Mouse (Mus musculus): ENCODE data around the gene Ganab. TPM values are rescaled to one million over a fixed set of nuclear protein-coding genes. Genes with fewer than 3 reads are reported as not detected.

The Ganab gene
- polyA plus RNA-seq, 1 experiment from 2014 or later: 41.4 TPM

- peak; percentile 3 for ATAC-seq
- Histone ChIP-seq H3K9me3 (ENCODE audit: low read length) (no peaks in the 10 kb centered on the region), H3K36me3 (ENCODE audit: insufficient read depth, low read length) (peaks cover 12% of the 10 kb centered on the region), H3K4me3 (ENCODE audit: low read depth, low read length) (peak overlapping the region; percentile 82), H3K4me1 (ENCODE audit: insufficient read depth, low read depth, low read length) (peaks cover 7% of the 10 kb centered on the region), H3K27me3 (replicated peaks; ENCODE audit: insufficient read depth, low read length) (no peaks in the 10 kb centered on the region), H3K27ac (ENCODE audit: low read length) (peak overlapping the region; percentile 95; the same call in 1 of the 2 replicates), H3K9ac (replicated peaks; ENCODE audit: low read depth) (peak overlapping the region; percentile 76; the same call in 1 of the 2 replicates), H3K4me2 (replicated peaks; ENCODE audit: low read depth, low read length) (peak overlapping the region; percentile 78)
- TF ChIP-seq EP300 (IDR thresholded peaks at IDR 0.05): no peak
- TF ChIP-seq CTCF (IDR thresholded peaks at IDR 0.05): no peak
- DNase-seq (ENCODE audit: low spot score): no peak
- WGBS: 18% methylated on average over 16 of the region's 16 CpGs
These were observed 30.9 kb downstream of the Ganab start for GRCm38 (mm10) chr19:8928689-8929223.

- DNase-seq (ENCODE audit: low spot score): peak; percentile 94
- H3K4me3 ChIP-seq (ENCODE audit: low read depth, low read length): peak within 1 kb of the TSS; percentile 82
- no peaks in the 10 kb centered on the region for H3K9me3 ChIP-seq (ENCODE audit: low read length)
- peak within 1 kb of the TSS; percentile 76 for H3K9ac ChIP-seq (replicated peaks; ENCODE audit: low read depth)
- peaks cover 17% of the 10 kb centered on the region for H3K36me3 ChIP-seq (ENCODE audit: insufficient read depth, low read length)
- ATAC-seq: peak; percentile 92
- 3% methylated on average over 41 of the region's 74 CpGs for WGBS
- TF ChIP-seq CTCF (IDR thresholded peaks at IDR 0.05) (peak; percentile 64), EP300 (IDR thresholded peaks at IDR 0.05) (no peak)
- peak within 1 kb of the TSS; percentile 78 for H3K4me2 ChIP-seq (replicated peaks; ENCODE audit: low read depth, low read length)
- H3K4me1 ChIP-seq (ENCODE audit: insufficient read depth, low read depth, low read length): peaks cover 7% of the 10 kb centered on the region
- H3K27me3 ChIP-seq (replicated peaks; ENCODE audit: insufficient read depth, low read length): no peaks in the 10 kb centered on the region
- H3K27ac ChIP-seq (ENCODE audit: low read length): peak within 1 kb of the TSS; percentile 95
These were observed 31.6 kb downstream of the Ganab start, which contains the start of the genes Rom1 and Eml3 for GRCm38 (mm10) chr19:8929224-8930088. Gene Rom1, minus strand, starts transcription at chr19:8929356. Gene Eml3, plus strand, starts transcription at chr19:8929552.

- Histone ChIP-seq H3K36me3 (ENCODE audit: insufficient read depth, low read length) (peaks cover 17% of the 10 kb centered on the region), H3K9ac (replicated peaks; ENCODE audit: low read depth) (peak overlapping the region; percentile 76), H3K27me3 (replicated peaks; ENCODE audit: insufficient read depth, low read length) (no peaks in the 10 kb centered on the region), H3K4me2 (replicated peaks; ENCODE audit: low read depth, low read length) (peak overlapping the region; percentile 78), H3K27ac (ENCODE audit: low read length) (peak overlapping the region; percentile 95), H3K4me1 (ENCODE audit: insufficient read depth, low read depth, low read length) (peaks cover 7% of the 10 kb centered on the region), H3K9me3 (ENCODE audit: low read length) (no peaks in the 10 kb centered on the region), H3K4me3 (ENCODE audit: low read depth, low read length) (peak overlapping the region; percentile 82)
- WGBS: 2% methylated on average over 11 of the region's 11 CpGs
- TF ChIP-seq CTCF (IDR thresholded peaks at IDR 0.05) (no peak), EP300 (IDR thresholded peaks at IDR 0.05) (no peak)
- DNase-seq (ENCODE audit: low spot score) (no peak), ATAC-seq (no peak)
These were observed 32.2 kb downstream of the Ganab start for GRCm38 (mm10) chr19:8930117-8930516.

- Histone ChIP-seq H3K4me3 (ENCODE audit: low read depth, low read length) (peak overlapping the region; percentile 82; the same call in 1 of the 2 replicates), H3K27me3 (replicated peaks; ENCODE audit: insufficient read depth, low read length) (no peaks in the 10 kb centered on the region), H3K27ac (ENCODE audit: low read length) (no peak overlapping the region), H3K4me2 (replicated peaks; ENCODE audit: low read depth, low read length) (peak overlapping the region; percentile 78), H3K36me3 (ENCODE audit: insufficient read depth, low read length) (peaks cover 17% of the 10 kb centered on the region), H3K9ac (replicated peaks; ENCODE audit: low read depth) (peak overlapping the region; percentile 76; the same call in 1 of the 2 replicates), H3K4me1 (ENCODE audit: insufficient read depth, low read depth, low read length) (peaks cover 7% of the 10 kb centered on the region), H3K9me3 (ENCODE audit: low read length) (no peaks in the 10 kb centered on the region)
- TF ChIP-seq CTCF (IDR thresholded peaks at IDR 0.05) (no peak), EP300 (IDR thresholded peaks at IDR 0.05) (no peak)
- 83% methylated on average over 7 of the region's 7 CpGs for WGBS
- ATAC-seq: no peak
- DNase-seq (ENCODE audit: low spot score): no peak
These were observed 32.9 kb downstream of the Ganab start for GRCm38 (mm10) chr19:8930771-8931170.

- 86% methylated on average over 2 of the region's 2 CpGs for WGBS
- ATAC-seq (no peak), DNase-seq (ENCODE audit: low spot score) (no peak)
- H3K27ac ChIP-seq (ENCODE audit: low read length): no peak overlapping the region
- H3K9ac ChIP-seq (replicated peaks; ENCODE audit: low read depth): no peak overlapping the region
- TF ChIP-seq EP300 (IDR thresholded peaks at IDR 0.05) (no peak), CTCF (IDR thresholded peaks at IDR 0.05) (no peak)
- H3K4me2 ChIP-seq (replicated peaks; ENCODE audit: low read depth, low read length): no peak overlapping the region
- H3K9me3 ChIP-seq (ENCODE audit: low read length): no peaks in the 10 kb centered on the region
- H3K36me3 ChIP-seq (ENCODE audit: insufficient read depth, low read length): peaks cover 21% of the 10 kb centered on the region
- H3K27me3 ChIP-seq (replicated peaks; ENCODE audit: insufficient read depth, low read length): no peaks in the 10 kb centered on the region
- H3K4me1 ChIP-seq (ENCODE audit: insufficient read depth, low read depth, low read length): 0 out of 2 replicates have a peak, but pooled peaks cover 6% of the 10 kb centered on the region
- H3K4me3 ChIP-seq (ENCODE audit: low read depth, low read length): no peak overlapping the region
These were observed 38.9 kb downstream of the Ganab start for GRCm38 (mm10) chr19:8936736-8937135.

GRCm38 (mm10) chr19:8940526-8941133 lies 42.8 kb downstream of the Ganab start:
- Histone ChIP-seq H3K27me3 (replicated peaks; ENCODE audit: insufficient read depth, low read length) (no peaks in the 10 kb centered on the region), H3K4me2 (replicated peaks; ENCODE audit: low read depth, low read length) (no peak overlapping the region; the same call in 1 of the 2 replicates), H3K36me3 (ENCODE audit: insufficient read depth, low read length) (0 out of 2 replicates have a peak, but pooled peaks cover 7% of the 10 kb centered on the region), H3K4me1 (ENCODE audit: insufficient read depth, low read depth, low read length) (peaks cover 18% of the 10 kb centered on the region; the same call in 1 of the 2 replicates), H3K27ac (ENCODE audit: low read length) (no peak overlapping the region), H3K4me3 (ENCODE audit: low read depth, low read length) (no peak overlapping the region), H3K9ac (replicated peaks; ENCODE audit: low read depth) (peak overlapping the region; percentile 20), H3K9me3 (ENCODE audit: low read length) (no peaks in the 10 kb centered on the region)
- 80% methylated on average over 15 of the region's 15 CpGs for WGBS
- ATAC-seq: no peak
- no peak for DNase-seq (ENCODE audit: low spot score)
- TF ChIP-seq EP300 (IDR thresholded peaks at IDR 0.05): no peak
- no peak for TF ChIP-seq CTCF (IDR thresholded peaks at IDR 0.05)

Data from lung, postnatal 0 days (tissue).